Mouse (Mus musculus) C2C12 (cell line): Measurements from ENCODE around the gene Fbn1. TPM values are rescaled to one million over a fixed set of nuclear protein-coding genes. Genes with fewer than 3 reads are reported as not detected.

Experiments used
- H3K27me3 ChIP-seq: one replicate; pipeline ENCODE4 v1.6.1; 2011; ENCODE audit not compliant: control insufficient read depth, insufficient read depth, insufficient read length
- H3K36me3 ChIP-seq: one replicate; pipeline ENCODE4 v1.6.1; 2011; ENCODE audit not compliant: control insufficient read depth, insufficient read depth
- H3K4me3 ChIP-seq: one replicate; pipeline ENCODE4 v1.5.1; 2011; ENCODE audit warnings: mild to moderate bottlenecking, control low read depth; ENCODE audit not compliant: poor library complexity, insufficient read depth, severe bottlenecking
- H3K79me2 ChIP-seq: one replicate; pipeline ENCODE4 v1.6.1; 2011; ENCODE audit not compliant: control insufficient read depth, insufficient read depth
- H3K79me3 ChIP-seq: one replicate; pipeline ENCODE4 v1.6.1; 2011; ENCODE audit warnings: low read depth, control low read depth
- H3ac ChIP-seq: one replicate; pipeline ENCODE3; 2011; ENCODE audit warnings: low read depth; ENCODE audit not compliant: control insufficient read depth, insufficient read length
- CEBPB ChIP-seq: IDR thresholded peaks from one replicate; pipeline ENCODE4 v1.6.1; 2011; ENCODE audit warnings: low read depth, mild to moderate bottlenecking, control low read depth, moderate library complexity
- CTCF ChIP-seq: IDR thresholded peaks from one replicate; pipeline ENCODE4 v1.5.1; 2011; ENCODE audit not compliant: control insufficient read depth, insufficient read depth, insufficient read length
- FOSL1 ChIP-seq: IDR thresholded peaks from one replicate; pipeline ENCODE4 v1.8.0; 2011; ENCODE audit warnings: mild to moderate bottlenecking, low read length; ENCODE audit not compliant: poor library complexity, insufficient read depth, severe bottlenecking
- MAX ChIP-seq: IDR thresholded peaks from one replicate; pipeline ENCODE4 v1.6.1; 2011; ENCODE audit warnings: mild to moderate bottlenecking, control low read depth
- MYOD1 ChIP-seq: IDR thresholded peaks from one replicate; pipeline ENCODE4 v1.6.1; 2011; ENCODE audit warnings: low read depth; ENCODE audit not compliant: control insufficient read depth, insufficient read length
- MYOG ChIP-seq: IDR thresholded peaks from one replicate; pipeline ENCODE4 v1.6.1; 2011; ENCODE audit not compliant: control insufficient read depth, insufficient read length; ENCODE audit errors: extremely low read depth
- USF1 ChIP-seq: IDR thresholded peaks from one replicate; pipeline ENCODE4 v1.6.1; 2011; ENCODE audit warnings: low read depth, mild to moderate bottlenecking, control low read depth, moderate library complexity
- polyA plus RNA-seq: library from polyadenylated mRNA; unstranded; fragments of >200 nt; fragmentation: generic; extraction: Trizol; gene quantifications from one replicate; pipeline ENCODE4 v1.2.1, GENCODE M21; 2012; ENCODE audit warnings: missing spikeins

The Fbn1 gene
- polyA plus RNA-seq, 1 experiment = 14.8 TPM

DNA sequence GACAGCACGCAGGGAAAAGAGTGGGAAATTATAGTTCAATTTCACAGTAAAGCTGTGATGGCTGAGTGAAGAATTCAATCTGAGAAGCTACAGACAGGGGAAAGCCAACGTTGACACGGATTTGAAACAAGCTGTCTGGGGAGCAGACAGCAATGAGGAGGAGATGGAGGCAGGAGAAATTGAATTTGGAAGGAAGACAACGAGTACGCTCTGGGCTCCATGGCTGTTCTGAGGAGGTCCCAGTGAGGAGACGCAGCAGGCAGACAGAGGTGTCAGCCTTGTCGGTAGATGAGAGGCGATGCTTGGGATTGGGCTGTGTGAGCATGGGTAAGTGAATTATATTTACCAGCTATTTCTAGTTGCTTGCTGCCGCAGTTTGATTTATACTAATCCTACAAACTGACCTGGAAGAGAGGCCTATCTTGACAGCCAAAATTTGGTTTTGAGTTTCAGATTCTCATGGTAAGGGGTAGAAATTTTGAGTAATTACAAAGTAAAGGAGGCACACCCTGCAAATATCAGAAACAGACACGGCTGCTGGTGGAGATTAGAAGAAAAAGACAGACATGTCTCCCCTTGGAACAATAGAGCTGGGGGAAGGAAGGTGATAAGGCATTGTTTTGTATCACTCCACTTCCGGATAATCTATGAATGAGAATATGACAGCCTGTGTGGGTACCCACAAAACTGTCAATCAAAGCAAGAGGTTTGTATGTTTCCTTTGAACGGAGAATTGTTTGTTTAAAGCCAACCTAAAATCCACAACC, 7.7 kb upstream of the Fbn1 start:
- Histone ChIP-seq H3K4me3 (no peak overlapping the region), H3ac (no peak overlapping the region), H3K27me3 (no peaks in the 10 kb centered on the region), H3K36me3 (no peaks in the 10 kb centered on the region), H3K79me3 (no peaks in the 10 kb centered on the region), H3K79me2 (no peaks in the 10 kb centered on the region)
- TF ChIP-seq MAX (no peak), MYOG (no peak), USF1 (no peak), FOSL1 (no peak), CEBPB (no peak), MYOD1 (no peak), CTCF (no peak)

DNA sequence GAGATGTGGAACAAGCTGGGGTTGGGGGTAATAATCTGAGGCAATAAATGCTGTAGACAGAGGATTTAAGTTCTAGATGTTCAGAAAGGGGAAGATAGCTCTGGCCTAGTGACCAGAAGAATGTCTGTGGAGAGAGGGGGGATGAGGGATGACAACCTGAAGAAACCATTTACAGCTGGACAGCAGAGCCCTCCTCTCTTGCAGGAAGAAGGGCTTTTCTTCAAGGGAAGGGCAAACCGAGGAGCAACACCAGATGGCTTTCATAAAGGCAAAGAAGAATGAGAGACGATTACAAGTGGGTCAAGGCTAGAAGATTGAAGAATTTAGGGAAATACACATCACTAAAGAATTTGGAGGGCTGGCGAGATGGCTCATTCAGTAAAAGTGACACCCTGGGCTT, 6.6 kb upstream of the Fbn1 start:
- H3K79me3 ChIP-seq = no peaks in the 10 kb centered on the region
- no peak overlapping the region for H3ac ChIP-seq
- H3K4me3 ChIP-seq = no peak overlapping the region
- TF ChIP-seq FOSL1 = no peak
- TF ChIP-seq CTCF = no peak
- TF ChIP-seq MYOG = no peak
- no peak for TF ChIP-seq MAX
- TF ChIP-seq USF1 = no peak
- TF ChIP-seq MYOD1 = no peak
- no peak for TF ChIP-seq CEBPB
- no peaks in the 10 kb centered on the region for H3K36me3 ChIP-seq
- no peaks in the 10 kb centered on the region for H3K79me2 ChIP-seq
- no peaks in the 10 kb centered on the region for H3K27me3 ChIP-seq

DNA sequence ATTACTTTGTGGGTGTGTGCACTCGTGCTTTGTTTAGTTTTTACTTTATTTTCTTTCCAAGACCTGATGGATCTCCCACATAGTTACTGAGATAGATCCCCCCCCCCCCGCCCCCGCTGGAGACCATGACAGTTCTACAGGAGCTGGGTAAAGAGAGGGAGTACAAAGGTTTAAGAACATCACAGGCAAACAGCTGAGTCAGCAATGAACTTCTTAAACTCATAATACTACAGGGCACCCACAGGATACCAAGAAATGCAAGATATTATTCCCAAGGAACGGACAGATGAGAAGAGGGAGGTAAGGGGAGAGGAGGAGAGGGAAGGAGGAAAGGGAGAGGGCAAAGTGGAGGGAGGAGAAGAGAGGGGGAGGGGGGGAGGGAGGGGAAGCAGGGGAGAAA, 4.8 kb upstream of the Fbn1 start:
- Histone ChIP-seq H3K4me3 (no peak overlapping the region), H3K79me3 (no peaks in the 10 kb centered on the region), H3K79me2 (no peaks in the 10 kb centered on the region), H3ac (no peak overlapping the region), H3K36me3 (no peaks in the 10 kb centered on the region), H3K27me3 (no peaks in the 10 kb centered on the region)
- TF ChIP-seq USF1 = no peak
- TF ChIP-seq FOSL1 = no peak
- no peak for TF ChIP-seq MAX
- TF ChIP-seq CTCF = no peak
- TF ChIP-seq CEBPB = no peak
- no peak for TF ChIP-seq MYOD1
- TF ChIP-seq MYOG = no peak

DNA sequence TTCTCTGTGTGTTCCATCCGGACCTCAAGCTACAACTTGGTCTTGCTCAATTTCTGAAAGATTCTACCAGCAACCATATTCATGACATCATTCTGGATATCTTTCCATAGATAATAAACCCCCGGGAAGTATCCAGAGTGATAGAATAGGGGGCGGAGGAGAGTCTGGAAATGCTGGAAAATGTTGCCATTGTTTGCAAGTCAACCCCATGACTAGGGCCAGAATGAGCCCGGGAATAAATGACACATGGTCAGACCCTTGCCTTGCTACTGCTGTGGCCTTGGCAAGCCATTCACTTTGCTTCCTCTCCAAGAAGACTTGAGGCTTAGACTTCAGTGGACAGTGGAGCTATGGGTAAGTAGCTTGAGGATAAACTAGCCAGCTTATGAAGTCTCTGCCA, 4.1 kb upstream of the Fbn1 start:
- Histone ChIP-seq H3K27me3 (no peaks in the 10 kb centered on the region), H3K36me3 (no peaks in the 10 kb centered on the region), H3K79me2 (no peaks in the 10 kb centered on the region), H3K4me3 (no peak overlapping the region), H3ac (no peak overlapping the region), H3K79me3 (no peaks in the 10 kb centered on the region)
- no peak for TF ChIP-seq CEBPB
- TF ChIP-seq USF1 = no peak

DNA sequence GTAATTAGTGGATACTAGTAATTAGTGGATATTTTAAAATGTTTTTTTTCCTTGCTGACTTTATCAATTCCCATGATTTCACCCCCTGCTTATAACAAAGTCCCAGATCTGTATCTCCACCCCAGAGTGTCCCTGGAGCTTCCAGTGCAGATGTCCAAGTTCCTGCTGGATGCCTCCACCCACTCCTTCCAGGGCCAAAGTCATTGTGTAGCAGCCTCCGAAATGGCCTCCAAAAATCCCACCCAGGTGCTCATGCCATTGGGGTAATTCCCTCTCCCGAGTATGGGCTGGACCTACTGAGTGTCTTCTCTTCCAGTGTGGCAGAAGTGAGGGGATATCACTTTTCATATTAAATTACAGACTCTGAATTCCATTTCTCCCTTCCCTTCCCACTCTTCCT, 3.0 kb upstream of the Fbn1 start:
- Histone ChIP-seq H3K4me3 (no peak overlapping the region), H3K36me3 (no peaks in the 10 kb centered on the region), H3ac (no peak overlapping the region), H3K27me3 (no peaks in the 10 kb centered on the region), H3K79me3 (no peaks in the 10 kb centered on the region), H3K79me2 (peaks cover 3% of the 10 kb centered on the region)
- TF ChIP-seq MYOG (no peak), FOSL1 (no peak), CTCF (no peak), CEBPB (no peak), USF1 (no peak), MYOD1 (no peak), MAX (no peak)

DNA sequence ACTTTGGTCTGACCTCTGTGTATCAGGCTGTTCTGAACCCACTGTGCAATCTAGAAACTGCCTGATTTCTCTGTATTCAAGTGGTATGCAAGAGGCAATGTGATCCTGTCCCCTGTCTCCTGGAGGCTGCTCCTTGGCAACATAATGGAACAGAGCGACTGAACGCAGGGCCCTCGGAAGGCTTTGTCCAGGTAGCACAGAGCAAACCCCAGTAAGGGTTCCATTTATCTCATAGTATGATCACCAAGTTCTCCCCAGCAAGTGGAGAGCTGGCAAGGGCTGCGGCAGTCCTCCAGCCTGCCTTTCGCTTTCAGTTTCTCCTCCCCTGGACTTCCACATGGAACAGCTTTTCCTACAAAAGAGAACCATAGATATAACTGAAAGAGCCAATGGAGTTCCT, 588 bp upstream of the Fbn1 start:
- TF ChIP-seq USF1 (no peak), MYOD1 (no peak), MYOG (no peak), CEBPB (no peak)
- H3K79me3 ChIP-seq = peaks cover 10% of the 10 kb centered on the region
- no peak overlapping the region for H3ac ChIP-seq
- no peaks in the 10 kb centered on the region for H3K27me3 ChIP-seq
- H3K4me3 ChIP-seq = no peak overlapping the region
- H3K36me3 ChIP-seq = no peaks in the 10 kb centered on the region
- H3K79me2 ChIP-seq = peaks cover 27% of the 10 kb centered on the region
